Mouse (Mus musculus): ENCODE data around the gene 1110008L16Rik.
"Not testable (repeated sequence)": the region's sequence is repeated elsewhere in the genome, so short reads cannot be mapped to it uniquely, and the experiment has no call there.

DNA sequence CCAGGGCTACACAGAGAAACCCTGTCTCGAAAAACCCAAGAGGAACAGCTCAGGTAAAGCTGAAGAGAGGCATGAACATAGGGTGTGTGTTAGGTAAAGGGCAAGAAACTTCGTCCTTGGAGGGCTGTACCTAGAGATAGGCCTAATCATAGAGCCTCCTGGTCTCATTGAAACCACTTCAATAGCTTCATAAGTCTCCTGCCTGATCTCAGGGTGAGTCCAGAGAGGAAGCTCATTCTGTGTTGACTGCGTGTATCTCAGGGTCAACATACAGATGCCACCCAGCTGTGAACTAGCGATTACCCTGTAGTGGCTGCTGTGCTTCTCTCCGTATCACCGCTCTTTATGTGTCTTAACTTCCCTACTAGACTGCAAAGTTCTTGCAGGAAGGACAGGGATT, 21.8 kb upstream of the 1110008L16Rik start:
- TF ChIP-seq CTCF, EP300 (IDR thresholded peaks at IDR 0.05; ENCODE audit: low read depth): not testable (repeated sequence)

All from liver, embryonic 14.5 days (tissue).